Mouse (Mus musculus) cerebellum, adult 2 months (tissue): ENCODE data around the gene Camsap2. TPM values are rescaled to one million over a fixed set of nuclear protein-coding genes. Genes with fewer than 3 reads are reported as not detected.

Experiments used
- DNase-seq, 2 experiments: peaks; one replicate each; pipeline ENCODE4 v3.0.0; 2021
- H3K27ac ChIP-seq: fragments of 200-500 bp; 2 replicates; pipeline ENCODE4 v1.5.1; 2012; ENCODE audit warnings: low read length, control low read depth, inconsistent platforms; ENCODE audit not compliant: insufficient read depth
- H3K27me3 ChIP-seq: fragments of 200-500 bp; 2 replicates; pipeline ENCODE4 v1.6.1; 2012; ENCODE audit warnings: inconsistent platforms, mild to moderate bottlenecking, low read length, moderate library complexity; ENCODE audit not compliant: control insufficient read depth, insufficient read depth
- H3K4me1 ChIP-seq: fragments of 200-500 bp; 2 replicates; pipeline ENCODE4 v1.6.1; 2011; ENCODE audit warnings: low read length; ENCODE audit not compliant: control insufficient read depth, insufficient read depth
- H3K4me3 ChIP-seq: fragments of 200-500 bp; replicated peaks from 2 replicates; pipeline ENCODE3; 2011; ENCODE audit warnings: mild to moderate bottlenecking, low read depth, low read length, control low read depth; ENCODE audit not compliant: insufficient read depth
- CTCF ChIP-seq: fragments of 200-500 bp; IDR thresholded peaks from 2 replicates; pipeline ENCODE4 v1.5.1; 2011; ENCODE audit warnings: low read depth, mild to moderate bottlenecking, control low read depth, low read length, moderate library complexity, borderline replicate concordance; ENCODE audit not compliant: insufficient read depth
- POLR2A ChIP-seq: fragments of 200-500 bp; IDR thresholded peaks from 2 replicates; pipeline ENCODE4 v1.6.1; 2011; ENCODE audit warnings: low read length, control low read depth, borderline replicate concordance; ENCODE audit not compliant: insufficient read depth
- WGBS: fragments of 180-500 bp; shearing (Covaris S2); methylation state at CpG from one replicate; pipeline ENCODE4 v1.1.7; 2018; 5-methylcytosine and 5-hydroxymethylcytosine counted together
- polyA plus RNA-seq: library from polyadenylated mRNA; depleted of rRNA; stranded (reverse); fragments of >200 nt; gene quantifications from 2 replicates; pipeline ENCODE4 v1.2.3, GENCODE M21; 2012

Gene Camsap2
- polyA plus RNA-seq, 1 experiment, result 51.1 TPM

DNA sequence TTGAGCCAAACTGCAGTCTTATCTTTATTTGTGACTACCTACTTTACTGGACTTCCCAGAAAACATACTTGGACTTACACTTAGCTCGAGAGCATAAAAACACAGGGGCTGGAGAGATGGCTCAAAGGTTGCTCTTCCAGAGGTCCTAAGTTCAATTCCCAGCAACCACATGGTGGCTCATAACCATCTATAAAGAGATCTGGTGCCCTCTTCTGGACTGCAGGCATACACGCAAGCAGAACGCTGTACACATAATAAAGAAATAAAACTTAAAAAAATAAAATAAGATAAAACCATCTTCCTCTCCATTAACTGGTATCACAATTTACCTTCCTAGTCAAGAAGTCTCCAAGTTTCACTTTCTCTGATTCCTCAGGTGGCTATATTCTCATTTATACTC, 5.4 kb downstream of the Camsap2 start:
- H3K27me3 ChIP-seq, result no peaks in the 10 kb centered on the region
- peaks cover 9% of the 10 kb centered on the region for H3K4me1 ChIP-seq
- no peak overlapping the region for H3K4me3 ChIP-seq
- no peak for TF ChIP-seq POLR2A
- TF ChIP-seq CTCF, result peak; percentile 8; the same call in 1 of the 2 replicates
- DNase-seq, result no peak
- no peak overlapping the region for H3K27ac ChIP-seq
- WGBS, result 99% methylated on average over 3 of the region's 3 CpGs

DNA sequence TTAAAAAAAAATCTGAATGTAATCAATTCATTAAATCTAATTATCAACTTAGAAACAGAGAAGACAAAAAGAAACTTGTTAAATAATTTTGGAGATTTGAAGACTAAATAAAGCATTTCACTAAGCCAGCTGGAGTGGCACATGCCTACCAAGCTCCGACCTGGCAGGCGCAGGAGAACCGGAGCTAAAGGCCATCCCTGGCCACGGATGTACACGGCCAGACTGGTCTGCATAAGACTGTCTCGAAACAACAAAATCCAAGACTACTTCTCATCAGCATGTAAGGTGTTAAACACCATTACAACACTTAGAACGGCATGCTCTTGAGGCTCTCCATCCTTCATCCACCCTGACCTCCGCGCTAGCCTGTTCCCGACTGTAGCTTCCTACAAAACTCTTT, 11.2 kb downstream of the Camsap2 start:
- WGBS, result 33% methylated on average over 10 of the region's 10 CpGs
- TF ChIP-seq POLR2A, result no peak
- TF ChIP-seq CTCF, result no peak
- no peak overlapping the region for H3K27ac ChIP-seq
- no peaks in the 10 kb centered on the region for H3K27me3 ChIP-seq
- no peak overlapping the region for H3K4me3 ChIP-seq
- peaks cover 12% of the 10 kb centered on the region; the same call in 1 of the 2 replicates for H3K4me1 ChIP-seq
- DNase-seq, result peak in 1 of 2 experiments; percentile 31

DNA sequence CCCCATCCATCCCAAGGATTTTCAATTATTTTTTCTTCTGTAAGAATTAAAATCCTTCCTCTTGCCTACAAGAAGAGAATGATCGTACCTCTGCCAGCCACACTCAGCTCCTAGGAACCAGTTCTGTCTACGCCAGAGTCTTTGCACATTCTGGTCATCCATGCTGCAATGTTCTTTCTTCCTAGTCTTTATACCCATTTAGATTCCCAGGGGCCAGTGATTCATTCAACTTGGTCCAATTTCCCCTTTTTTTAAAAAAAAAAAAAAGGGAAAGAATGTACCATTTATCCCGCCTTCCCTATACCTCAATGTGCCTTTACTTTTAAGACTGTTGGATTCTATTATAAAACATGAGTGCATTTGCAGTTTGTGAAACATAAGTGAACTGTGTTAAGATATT, 12.4 kb downstream of the Camsap2 start:
- H3K27ac ChIP-seq, result no peak overlapping the region
- TF ChIP-seq POLR2A (no peak), CTCF (no peak)
- DNase-seq, result no peak
- 71% methylated on average over 3 of the region's 3 CpGs for WGBS
- no peaks in the 10 kb centered on the region for H3K27me3 ChIP-seq
- H3K4me1 ChIP-seq, result peaks cover 17% of the 10 kb centered on the region
- H3K4me3 ChIP-seq, result no peak overlapping the region

DNA sequence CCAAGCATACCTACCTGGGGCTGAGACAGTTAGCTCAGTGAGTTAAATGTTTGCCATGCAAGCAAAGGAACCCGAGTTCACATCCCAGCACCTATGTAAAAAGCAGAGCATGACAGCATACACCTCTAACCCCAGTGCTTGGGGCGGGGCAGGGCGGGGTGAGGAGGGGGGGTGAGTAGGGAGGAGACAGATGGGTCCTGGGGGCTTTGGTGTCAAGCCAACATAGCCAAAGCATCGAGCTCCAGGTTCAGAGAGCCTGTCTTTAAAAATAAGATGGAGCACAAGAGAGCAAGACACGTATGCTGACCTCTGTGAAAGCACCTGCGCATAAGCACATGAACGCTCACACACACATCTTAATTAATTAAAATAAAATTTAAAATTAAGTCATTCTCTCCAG, 12.8 kb downstream of the Camsap2 start:
- Histone ChIP-seq H3K27ac (no peak overlapping the region), H3K4me1 (peaks cover 18% of the 10 kb centered on the region)

DNA sequence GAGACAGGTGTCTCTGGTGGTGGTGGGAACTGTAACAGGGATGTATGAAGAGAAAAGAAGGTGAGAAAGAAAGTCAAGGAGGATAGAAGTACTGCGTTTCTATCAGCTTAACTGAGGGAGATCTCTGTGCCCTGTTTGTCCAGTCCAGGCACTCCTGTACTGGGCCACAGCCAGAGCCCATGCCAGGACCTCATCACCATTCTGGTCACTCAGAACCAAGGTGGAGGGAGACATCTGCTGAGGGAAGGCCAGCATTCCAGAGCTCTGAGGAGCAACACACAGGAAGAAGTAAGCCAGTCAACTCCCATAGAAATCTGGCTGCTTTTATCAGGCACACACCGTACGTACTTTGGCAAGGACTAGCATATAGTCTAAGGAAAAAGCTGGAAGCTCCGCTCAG, 14.1 kb downstream of the Camsap2 start:
- DNase-seq, result peak; percentile 81 to 87
- Histone ChIP-seq H3K4me1 (peaks cover 18% of the 10 kb centered on the region), H3K27me3 (no peaks in the 10 kb centered on the region), H3K27ac (no peak overlapping the region), H3K4me3 (no peak overlapping the region)
- WGBS, result 2% methylated on average over 4 of the region's 4 CpGs
- TF ChIP-seq CTCF (peak; percentile 17; the same call in 1 of the 2 replicates), POLR2A (no peak)

More for the DNA sequence above, 12.8 kb downstream of the Camsap2 start:
- Histone ChIP-seq H3K4me3 (no peak overlapping the region), H3K27me3 (no peaks in the 10 kb centered on the region)
- DNase-seq, result no peak
- 53% methylated on average over 7 of the region's 7 CpGs for WGBS
- TF ChIP-seq POLR2A (no peak), CTCF (no peak)

DNA sequence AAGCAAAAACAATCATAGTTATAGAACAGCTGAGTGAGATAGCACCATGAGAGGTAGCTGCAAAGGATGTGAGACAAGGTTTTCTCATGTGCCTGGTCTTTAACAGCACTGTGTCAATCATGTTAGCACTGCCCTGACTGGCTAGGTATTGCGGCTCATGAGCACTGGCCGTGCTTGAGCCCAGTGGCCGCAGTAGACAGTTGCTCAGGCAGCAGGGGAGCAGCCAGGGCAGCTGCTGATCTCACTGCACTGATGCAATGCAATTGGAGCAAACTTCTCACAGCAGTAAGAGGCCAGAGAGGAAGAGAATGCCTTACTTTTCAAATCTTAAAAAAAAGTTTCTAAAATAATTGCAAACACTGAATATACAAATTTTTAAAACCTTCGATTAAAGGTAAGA, 16.5 kb downstream of the Camsap2 start:
- Histone ChIP-seq H3K4me1 (peaks cover 20% of the 10 kb centered on the region), H3K27ac (no peak overlapping the region), H3K27me3 (no peaks in the 10 kb centered on the region), H3K4me3 (no peak overlapping the region)
- peak in 1 of 2 experiments; percentile 45 for DNase-seq
- no peak for TF ChIP-seq CTCF
- WGBS, result 37% methylated on average over 4 of the region's 4 CpGs

DNA sequence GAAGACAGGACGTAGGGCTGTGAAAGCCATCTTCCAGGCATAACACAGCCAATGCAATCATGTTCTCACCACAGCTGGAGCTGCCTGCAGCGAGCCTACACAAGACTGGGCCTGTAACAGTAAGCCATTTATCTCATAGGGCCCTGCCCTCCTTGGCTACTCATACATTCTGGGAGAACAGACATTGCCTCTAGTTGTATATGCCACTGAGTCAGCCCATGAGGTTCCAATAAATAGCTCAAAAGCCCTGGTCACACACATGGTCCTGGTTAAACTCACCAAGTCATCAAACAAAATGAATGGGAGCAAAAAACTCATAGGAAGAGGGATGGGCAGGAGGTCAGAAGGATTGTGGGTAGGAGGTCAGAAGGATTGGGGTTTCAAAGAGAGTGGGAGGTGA, 17.3 kb downstream of the Camsap2 start:
- no peak for TF ChIP-seq POLR2A
- no peak for TF ChIP-seq CTCF
- DNase-seq, result no peak
- no peak overlapping the region for H3K27ac ChIP-seq
- no peaks in the 10 kb centered on the region for H3K27me3 ChIP-seq
- no peak overlapping the region for H3K4me3 ChIP-seq
- WGBS, result 90% methylated on average over 2 of the region's 2 CpGs
- peaks cover 20% of the 10 kb centered on the region for H3K4me1 ChIP-seq

DNA sequence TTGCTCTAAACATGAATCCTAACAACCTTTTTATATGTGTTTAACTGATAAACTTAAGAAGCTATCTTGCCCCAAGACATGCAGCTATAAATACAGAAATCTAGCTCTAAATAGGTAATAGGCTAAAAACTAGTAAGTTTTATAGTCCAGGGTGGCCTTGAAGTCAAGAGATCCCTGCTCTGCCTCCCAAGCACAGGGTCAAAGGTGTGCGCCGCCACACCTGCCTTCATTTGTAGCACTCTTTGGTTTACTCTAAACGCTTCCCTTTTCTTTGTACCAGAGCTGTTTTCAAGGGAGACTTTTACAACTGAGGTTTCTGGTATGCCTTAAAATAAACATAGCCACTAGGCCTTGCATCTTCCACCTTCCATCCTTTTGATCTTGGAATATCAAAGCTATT, 18.3 kb downstream of the Camsap2 start:
- Histone ChIP-seq H3K4me3 (no peak overlapping the region), H3K4me1 (peaks cover 20% of the 10 kb centered on the region), H3K27me3 (no peaks in the 10 kb centered on the region), H3K27ac (no peak overlapping the region)
- TF ChIP-seq CTCF (no peak), POLR2A (no peak)
- 97% methylated on average over 3 of the region's 3 CpGs for WGBS
- no peak for DNase-seq
